Mouse (Mus musculus): ENCODE results near the gene Ubxn4.

GRCm38 (mm10) chr1:128275908-128276307 lies 32.1 kb downstream of the Ubxn4 start:
- TF ChIP-seq CTCF (IDR thresholded peaks at IDR 0.05; ENCODE audit: insufficient read depth, low read length) (no peak), POLR2A (IDR thresholded peaks at IDR 0.05; ENCODE audit: borderline replicate concordance, extremely low read depth, low read depth, low read length) (no peak)

All from lung, adult 2 months (tissue).